Mouse (Mus musculus): ENCODE results near the gene Stum.

GRCm38 (mm10) chr1:180422076-180422828 lies 61.1 kb downstream of the Stum start:
- TF ChIP-seq GATA1 (IDR thresholded peaks at IDR 0.05; ENCODE audit: borderline replicate concordance, low read length) (no peak), FLI1 (IDR thresholded peaks at IDR 0.05; ENCODE audit: low read length) (no peak)
